Mouse (Mus musculus) midbrain, embryonic 13.5 days (tissue): ENCODE data around the gene Abca4. TPM values are rescaled to one million over a fixed set of nuclear protein-coding genes. Genes with fewer than 3 reads are reported as not detected.

ENCODE experiments used
- ATAC-seq: fragments of 200-750 bp; cut with Nextera tagmentation; 2 replicates; pipeline ENCODE4 v1.8.0; 2017; ENCODE audit warnings: mild to moderate bottlenecking, moderate TSS enrichment, moderate library complexity
- H3K27ac ChIP-seq: fragments of 300-500 bp; sonication (generic); 2 replicates; pipeline ENCODE4 v1.5.1; 2015; ENCODE audit warnings: inconsistent platforms, mild to moderate bottlenecking, moderate library complexity
- H3K27me3 ChIP-seq: fragments of 300-500 bp; sonication (generic); 2 replicates; pipeline ENCODE4 v1.6.1; 2015; ENCODE audit warnings: mild to moderate bottlenecking, inconsistent platforms
- H3K36me3 ChIP-seq: fragments of 300-500 bp; sonication (generic); 2 replicates; pipeline ENCODE4 v1.6.1; 2015; ENCODE audit warnings: mild to moderate bottlenecking, inconsistent platforms
- H3K4me1 ChIP-seq: fragments of 300-500 bp; sonication (generic); replicated peaks from 2 replicates; pipeline ENCODE4 v1.6.1; 2015; ENCODE audit warnings: inconsistent platforms
- H3K4me2 ChIP-seq: fragments of 300-500 bp; sonication (generic); replicated peaks from 2 replicates; pipeline ENCODE4 v1.6.1; 2015; ENCODE audit warnings: moderate library complexity, mild to moderate bottlenecking, inconsistent platforms
- H3K4me3 ChIP-seq: fragments of 300-500 bp; sonication (generic); replicated peaks from 2 replicates; pipeline ENCODE4 v1.5.1; 2015; ENCODE audit warnings: mild to moderate bottlenecking, inconsistent platforms
- H3K9ac ChIP-seq: fragments of 300-500 bp; sonication (generic); replicated peaks from 2 replicates; pipeline ENCODE4 v1.6.1; 2015; ENCODE audit warnings: mild to moderate bottlenecking, inconsistent platforms
- H3K9me3 ChIP-seq: fragments of 300-500 bp; sonication (generic); 2 replicates; pipeline ENCODE4 v1.6.1; 2016; ENCODE audit warnings: mild to moderate bottlenecking, inconsistent platforms
- WGBS: fragments of 180-500 bp; shearing (Covaris S2); methylation state at CpG from one replicate; pipeline ENCODE4 v1.1.7; 2015; 5-methylcytosine and 5-hydroxymethylcytosine counted together
- polyA plus RNA-seq: library from polyadenylated mRNA; unstranded; fragments of >200 nt; fragmentation: Nextera tagmentation; extraction: Ambion mirVana; gene quantifications from 2 replicates; pipeline ENCODE4 v1.2.1, GENCODE M21; 2015

Gene Abca4
- polyA plus RNA-seq, 1 experiment from 2014 or later, result 1.3 TPM

DNA sequence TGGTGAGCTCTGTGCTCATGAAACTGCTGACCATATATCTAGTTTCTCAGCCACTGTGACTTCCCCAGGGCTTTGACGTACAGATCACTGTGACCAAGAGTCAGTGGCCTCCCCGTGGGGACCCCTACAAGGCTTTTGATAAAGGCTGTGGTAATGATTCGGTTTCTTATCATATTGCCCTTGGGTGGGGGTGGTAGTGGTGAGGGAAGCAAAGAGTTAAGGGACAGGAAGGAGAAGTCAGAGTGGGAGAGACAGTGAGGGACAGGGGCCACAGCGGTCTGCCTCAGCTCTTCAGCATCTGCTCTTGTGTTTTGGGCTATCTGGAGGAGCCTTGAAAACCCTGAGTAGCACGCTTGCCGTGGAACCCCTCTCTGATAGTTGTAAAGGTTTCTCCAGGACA is 46.1 kb downstream of the Abca4 start:
- no peak overlapping the region for H3K4me3 ChIP-seq
- no peak overlapping the region for H3K9ac ChIP-seq
- H3K27ac ChIP-seq, result no peak overlapping the region
- no peak for ATAC-seq
- H3K9me3 ChIP-seq, result no peaks in the 10 kb centered on the region
- peaks cover 6% of the 10 kb centered on the region; the same call in 1 of the 2 replicates for H3K4me1 ChIP-seq
- H3K27me3 ChIP-seq, result peaks cover 51% of the 10 kb centered on the region
- no peak overlapping the region for H3K4me2 ChIP-seq
- no peaks in the 10 kb centered on the region for H3K36me3 ChIP-seq
- WGBS, result 84% methylated on average over 6 of the region's 6 CpGs

- no peaks in the 10 kb centered on the region for H3K9me3 ChIP-seq
- ATAC-seq, result no peak
- H3K27ac ChIP-seq, result no peak overlapping the region
- no peak overlapping the region for H3K4me2 ChIP-seq
- H3K9ac ChIP-seq, result no peak overlapping the region
- H3K36me3 ChIP-seq, result no peaks in the 10 kb centered on the region
- H3K4me3 ChIP-seq, result no peak overlapping the region
- WGBS, result 81% methylated on average over 5 of the region's 5 CpGs
- H3K27me3 ChIP-seq, result no peaks in the 10 kb centered on the region; the same call in 1 of the 2 replicates
- peaks cover 3% of the 10 kb centered on the region; the same call in 1 of the 2 replicates for H3K4me1 ChIP-seq
Measured at GRCm38 (mm10) chr3:122099713-122100112, 55.5 kb downstream of the Abca4 start.

DNA sequence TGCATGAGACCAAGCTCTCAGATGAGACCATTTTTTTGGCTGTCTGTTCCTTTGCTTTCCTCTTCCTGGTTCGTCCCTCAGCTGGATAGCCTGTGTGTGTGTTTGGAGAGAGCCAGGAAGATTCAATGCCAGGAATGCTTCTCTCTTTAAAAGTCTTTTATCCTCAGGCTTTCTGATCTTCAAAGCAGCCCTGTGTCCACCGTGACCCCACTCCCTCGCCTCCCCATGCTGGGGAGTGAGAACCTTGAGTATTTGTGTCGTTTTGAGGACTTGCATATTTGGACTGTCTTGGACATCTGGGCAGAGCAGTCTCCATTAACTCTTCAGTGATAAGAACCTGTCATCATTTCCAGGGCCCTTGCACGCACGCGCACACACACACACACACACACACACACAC is 57.8 kb downstream of the Abca4 start:
- H3K9me3 ChIP-seq, result no peaks in the 10 kb centered on the region
- WGBS, result 50% methylated on average over 7 of the region's 7 CpGs
- no peak for ATAC-seq
- no peak overlapping the region for H3K9ac ChIP-seq
- H3K27me3 ChIP-seq, result no peaks in the 10 kb centered on the region; the same call in 1 of the 2 replicates
- H3K4me3 ChIP-seq, result no peak overlapping the region
- no peaks in the 10 kb centered on the region for H3K36me3 ChIP-seq
- no peak overlapping the region for H3K27ac ChIP-seq
- peaks cover 3% of the 10 kb centered on the region; the same call in 1 of the 2 replicates for H3K4me1 ChIP-seq
- no peak overlapping the region for H3K4me2 ChIP-seq

GRCm38 (mm10) chr3:122103864-122104808 is 59.9 kb downstream of the Abca4 start:
- Histone ChIP-seq H3K27ac (no peak overlapping the region), H3K4me3 (no peak overlapping the region), H3K4me2 (peak overlapping the region; percentile 35), H3K36me3 (no peaks in the 10 kb centered on the region), H3K27me3 (no peaks in the 10 kb centered on the region; the same call in 1 of the 2 replicates), H3K9ac (no peak overlapping the region), H3K9me3 (no peaks in the 10 kb centered on the region), H3K4me1 (0 out of 2 replicates have a peak, but pooled peaks cover 3% of the 10 kb centered on the region)
- peak; percentile 78; the same call in 1 of the 2 replicates for ATAC-seq
- WGBS, result 30% methylated on average over 20 of the region's 20 CpGs

GRCm38 (mm10) chr3:122106920-122107319 is 62.7 kb downstream of the Abca4 start:
- WGBS, result 83% methylated on average over 8 of the region's 8 CpGs
- Histone ChIP-seq H3K36me3 (no peaks in the 10 kb centered on the region), H3K9me3 (no peaks in the 10 kb centered on the region), H3K9ac (no peak overlapping the region), H3K27me3 (no peaks in the 10 kb centered on the region; the same call in 1 of the 2 replicates), H3K4me3 (no peak overlapping the region), H3K4me2 (no peak overlapping the region), H3K27ac (no peak overlapping the region), H3K4me1 (0 out of 2 replicates have a peak, but pooled peaks cover 3% of the 10 kb centered on the region)
- ATAC-seq, result no peak

- Histone ChIP-seq H3K36me3 (no peaks in the 10 kb centered on the region), H3K4me2 (no peak overlapping the region), H3K4me3 (no peak overlapping the region), H3K9ac (no peak overlapping the region), H3K9me3 (no peaks in the 10 kb centered on the region), H3K27ac (no peak overlapping the region), H3K27me3 (no peaks in the 10 kb centered on the region; the same call in 1 of the 2 replicates), H3K4me1 (0 out of 2 replicates have a peak, but pooled peaks cover 3% of the 10 kb centered on the region)
- no peak for ATAC-seq
- 85% methylated on average over 14 of the region's 14 CpGs for WGBS
Measured at GRCm38 (mm10) chr3:122107643-122108194, 63.5 kb downstream of the Abca4 start.

DNA sequence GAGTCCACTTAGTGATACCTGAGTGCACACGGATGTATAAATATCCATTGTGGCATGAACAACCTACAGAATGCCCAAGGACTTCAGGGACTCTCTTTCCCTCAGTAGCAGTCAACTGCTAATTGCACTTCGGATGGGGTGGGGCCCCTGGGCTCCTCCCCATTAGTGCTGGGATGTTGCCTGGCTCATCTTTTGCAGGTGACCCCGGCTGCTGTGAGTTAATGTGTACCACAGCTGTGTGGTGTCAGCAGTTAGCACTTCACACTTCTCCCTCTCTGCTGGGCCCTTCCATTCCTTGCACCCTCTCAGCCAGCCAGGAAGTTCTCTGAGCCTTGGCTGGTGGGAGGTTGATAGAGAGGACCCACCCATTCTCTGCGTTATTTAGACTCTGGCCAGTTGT is 65.2 kb downstream of the Abca4 start:
- H3K9ac ChIP-seq, result no peak overlapping the region
- H3K27ac ChIP-seq, result no peak overlapping the region
- H3K4me1 ChIP-seq, result no peaks in the 10 kb centered on the region
- no peak overlapping the region for H3K4me3 ChIP-seq
- WGBS, result 89% methylated on average over 4 of the region's 4 CpGs
- H3K27me3 ChIP-seq, result no peaks in the 10 kb centered on the region; the same call in 1 of the 2 replicates
- H3K4me2 ChIP-seq, result no peak overlapping the region
- H3K9me3 ChIP-seq, result no peaks in the 10 kb centered on the region
- ATAC-seq, result no peak
- no peaks in the 10 kb centered on the region for H3K36me3 ChIP-seq

DNA sequence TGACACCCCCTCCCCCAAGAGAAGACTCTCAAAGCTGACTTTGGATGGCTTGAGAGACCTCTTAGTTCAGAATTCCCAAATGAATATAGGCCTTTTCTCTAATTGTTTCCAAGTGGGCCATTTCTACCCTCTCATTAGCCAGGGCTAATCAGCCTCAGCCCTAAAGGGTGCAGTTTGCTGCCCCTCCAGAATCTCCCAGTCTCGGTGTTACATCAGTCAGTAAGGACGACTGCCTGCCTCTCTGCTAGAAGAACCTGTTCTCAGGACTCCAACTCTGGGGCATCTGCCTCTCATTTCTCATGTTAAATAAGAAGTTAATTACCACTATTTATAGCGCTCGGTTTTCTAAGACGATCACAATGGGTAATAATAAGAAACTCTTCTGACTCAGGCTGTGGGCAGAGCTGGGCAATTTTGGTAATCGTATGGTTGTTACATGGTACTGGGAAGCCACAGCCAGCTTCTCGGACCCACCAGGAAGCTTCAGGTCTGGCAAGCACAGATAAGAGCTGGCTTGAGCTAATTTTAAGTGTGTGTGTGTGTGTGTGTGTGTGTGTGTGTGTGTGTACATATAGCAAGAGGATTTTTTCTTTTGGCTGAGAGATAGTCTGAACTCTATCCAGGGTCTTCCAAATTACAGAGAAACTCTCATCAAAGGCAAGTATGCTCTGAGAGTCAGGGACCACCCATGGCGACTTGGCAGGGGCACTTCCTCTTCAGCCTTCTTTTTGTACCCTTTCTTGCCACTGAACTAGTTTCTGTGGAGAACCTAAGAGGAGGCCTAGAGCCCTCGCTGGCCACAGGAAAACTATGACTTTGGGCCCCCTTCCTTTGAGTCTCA is 67.1 kb downstream of the Abca4 start:
- Histone ChIP-seq H3K27me3 (no peaks in the 10 kb centered on the region), H3K4me3 (no peak overlapping the region), H3K36me3 (no peaks in the 10 kb centered on the region), H3K4me2 (no peak overlapping the region), H3K27ac (no peak overlapping the region), H3K9ac (no peak overlapping the region), H3K9me3 (no peaks in the 10 kb centered on the region), H3K4me1 (no peaks in the 10 kb centered on the region)
- no peak for ATAC-seq
- WGBS, result 54% methylated on average over 9 of the region's 9 CpGs

DNA sequence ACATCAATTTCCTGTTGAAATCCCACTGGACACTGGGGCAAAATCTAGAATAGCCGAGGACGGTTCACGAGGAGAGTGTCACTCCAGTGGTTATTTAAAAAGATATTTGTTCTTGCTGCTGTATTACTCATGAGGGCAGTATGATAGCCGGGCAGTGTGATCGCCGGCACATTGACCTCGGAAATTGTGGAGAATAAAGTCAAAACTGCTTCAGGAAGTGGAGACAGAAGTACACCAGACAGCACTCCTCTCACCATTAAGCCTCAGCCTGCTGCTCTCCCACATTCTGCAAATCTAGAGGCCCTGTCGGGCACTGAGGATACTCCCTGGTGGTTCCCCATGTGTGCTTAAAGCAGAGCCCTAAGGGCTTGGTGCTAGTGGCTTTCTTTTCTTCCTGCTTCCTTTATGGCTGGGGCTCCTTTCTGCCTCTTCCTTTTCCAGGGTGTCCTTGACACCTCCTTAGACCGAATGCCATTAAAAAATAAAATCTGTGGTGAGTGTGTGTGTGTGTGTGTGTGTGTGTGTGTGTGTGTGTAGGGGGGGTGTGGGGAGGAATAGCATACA is 74.5 kb downstream of the Abca4 start:
- Histone ChIP-seq H3K4me3 (no peak overlapping the region), H3K9me3 (no peaks in the 10 kb centered on the region), H3K4me1 (peaks cover 10% of the 10 kb centered on the region; the same call in 1 of the 2 replicates), H3K27ac (no peak overlapping the region), H3K27me3 (peaks cover 4% of the 10 kb centered on the region), H3K4me2 (no peak overlapping the region), H3K36me3 (no peaks in the 10 kb centered on the region), H3K9ac (no peak overlapping the region)
- 76% methylated on average over 9 of the region's 9 CpGs for WGBS
- no peak for ATAC-seq

- ATAC-seq, result no peak
- Histone ChIP-seq H3K9ac (no peak overlapping the region), H3K4me1 (peaks cover 10% of the 10 kb centered on the region; the same call in 1 of the 2 replicates), H3K9me3 (no peaks in the 10 kb centered on the region), H3K36me3 (no peaks in the 10 kb centered on the region), H3K27ac (no peak overlapping the region; the same call in 1 of the 2 replicates), H3K4me3 (no peak overlapping the region), H3K4me2 (no peak overlapping the region), H3K27me3 (peaks cover 4% of the 10 kb centered on the region)
- whole genome bisulfite sequencing, result 70% methylated on average over 7 of the region's 7 CpGs
Measured at GRCm38 (mm10) chr3:122119733-122120132, 75.5 kb downstream of the Abca4 start.

DNA sequence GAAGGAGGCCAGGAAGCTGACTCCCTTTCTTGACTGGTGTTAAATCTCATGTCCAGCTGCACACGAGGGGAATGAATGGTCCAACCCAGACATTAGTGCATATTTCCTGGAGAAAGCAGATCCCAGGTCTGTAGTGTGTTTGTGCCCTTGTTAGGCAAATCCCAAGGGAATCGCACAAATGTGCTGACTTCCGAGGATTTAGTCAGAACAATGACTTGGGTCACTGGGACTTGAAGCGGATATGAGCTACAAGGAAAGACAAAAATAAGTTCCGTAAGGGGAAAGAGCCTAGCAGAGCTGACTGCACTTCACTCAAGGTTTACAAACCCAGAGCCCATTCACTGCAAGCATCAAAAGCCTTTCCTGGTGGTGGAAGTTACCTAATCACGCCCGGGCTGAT is 76.0 kb downstream of the Abca4 start:
- Histone ChIP-seq H3K4me3 (no peak overlapping the region), H3K4me2 (no peak overlapping the region), H3K4me1 (peaks cover 10% of the 10 kb centered on the region; the same call in 1 of the 2 replicates), H3K9ac (no peak overlapping the region), H3K36me3 (no peaks in the 10 kb centered on the region), H3K9me3 (no peaks in the 10 kb centered on the region), H3K27me3 (peaks cover 4% of the 10 kb centered on the region), H3K27ac (no peak overlapping the region)
- ATAC-seq, result no peak
- 83% methylated on average over 7 of the region's 7 CpGs for WGBS
